Mouse (Mus musculus): ENCODE results near the gene Slc26a9.

The Slc26a9 gene

GRCm38 (mm10) chr1:131743868-131744464 is at the start of gene Slc26a9:
Gene Slc26a9, plus strand, starts transcription at chr1:131744022.
- no peak for DNase-seq (ENCODE audit: low read depth, low spot score)

GRCm38 (mm10) chr1:131695308-131695707 is 48.5 kb upstream of the Slc26a9 start:
- DNase-seq (ENCODE audit: low read depth, low spot score): no peak

GRCm38 (mm10) chr1:131696325-131696724 is 47.5 kb upstream of the Slc26a9 start:
- DNase-seq (ENCODE audit: low read depth, low spot score): no peak

GRCm38 (mm10) chr1:131698770-131699169 is 45.1 kb upstream of the Slc26a9 start:
- no peak for DNase-seq (ENCODE audit: low read depth, low spot score)

- DNase-seq (ENCODE audit: low read depth, low spot score): no peak
Observed at GRCm38 (mm10) chr1:131699642-131700041, 44.2 kb upstream of the Slc26a9 start.

- no peak for DNase-seq (ENCODE audit: low read depth, low spot score)
Observed at GRCm38 (mm10) chr1:131700447-131700846, 43.4 kb upstream of the Slc26a9 start.

GRCm38 (mm10) chr1:131701391-131701790 is 42.4 kb upstream of the Slc26a9 start:
- no peak for DNase-seq (ENCODE audit: low read depth, low spot score)

GRCm38 (mm10) chr1:131702094-131702766 is 41.6 kb upstream of the Slc26a9 start:
- DNase-seq (ENCODE audit: low read depth, low spot score): no peak

- DNase-seq (ENCODE audit: low read depth, low spot score): no peak
Observed at GRCm38 (mm10) chr1:131703482-131703881, 40.3 kb upstream of the Slc26a9 start.

GRCm38 (mm10) chr1:131708338-131708737 is 35.5 kb upstream of the Slc26a9 start:
- DNase-seq (ENCODE audit: low read depth, low spot score): peak; percentile 12

- DNase-seq (ENCODE audit: low read depth, low spot score): no peak
Observed at GRCm38 (mm10) chr1:131711518-131711917, 32.3 kb upstream of the Slc26a9 start.

- DNase-seq (ENCODE audit: low read depth, low spot score): peak; percentile 87
Observed at GRCm38 (mm10) chr1:131712386-131712785, 31.4 kb upstream of the Slc26a9 start.

GRCm38 (mm10) chr1:131714388-131715337 is 29.2 kb upstream of the Slc26a9 start:
- no peak for DNase-seq (ENCODE audit: low read depth, low spot score)

GRCm38 (mm10) chr1:131718952-131719694 is 24.7 kb upstream of the Slc26a9 start:
- DNase-seq (ENCODE audit: low read depth, low spot score): no peak

GRCm38 (mm10) chr1:131721989-131722388 is 21.8 kb upstream of the Slc26a9 start:
- no peak for DNase-seq (ENCODE audit: low read depth, low spot score)

- DNase-seq (ENCODE audit: low read depth, low spot score): no peak
Observed at GRCm38 (mm10) chr1:131723549-131723948, 20.3 kb upstream of the Slc26a9 start.

- no peak for DNase-seq (ENCODE audit: low read depth, low spot score)
Observed at GRCm38 (mm10) chr1:131726586-131726985, 17.2 kb upstream of the Slc26a9 start.

GRCm38 (mm10) chr1:131730639-131731437 is 13.0 kb upstream of the Slc26a9 start:
- DNase-seq (ENCODE audit: low read depth, low spot score): no peak

GRCm38 (mm10) chr1:131733474-131734180 is 10.2 kb upstream of the Slc26a9 start:
- DNase-seq (ENCODE audit: low read depth, low spot score): no peak

- no peak for DNase-seq (ENCODE audit: low read depth, low spot score)
Observed at GRCm38 (mm10) chr1:131734657-131735273, 9.1 kb upstream of the Slc26a9 start.
